1 mouse cellular context compared by ENCODE assay signal in genomic region chr1:135108611-135109010, GRCm38 (mm10).
TF ChIP-seq lines count a peak whose summit lies in the region.

No protein-coding gene starts in this region.

TF ChIP-seq in C2C12, 6 proteins besides CTCF, POLR2A, EP300 and RAD21 (continued from another document):
- no peak for TF ChIP-seq MYOG (IDR thresholded peaks at IDR 0.05; ENCODE audit: control insufficient read depth, extremely low read depth, insufficient read length)
- no peak for TF ChIP-seq CEBPB (IDR thresholded peaks at IDR 0.05; ENCODE audit: low read depth)
